Mouse (Mus musculus): ENCODE data around the gene Rnf145.
"Not testable (repeated sequence)": the region's sequence is repeated elsewhere in the genome, so short reads cannot be mapped to it uniquely, and the experiment has no call there.

The Rnf145 gene

DNA sequence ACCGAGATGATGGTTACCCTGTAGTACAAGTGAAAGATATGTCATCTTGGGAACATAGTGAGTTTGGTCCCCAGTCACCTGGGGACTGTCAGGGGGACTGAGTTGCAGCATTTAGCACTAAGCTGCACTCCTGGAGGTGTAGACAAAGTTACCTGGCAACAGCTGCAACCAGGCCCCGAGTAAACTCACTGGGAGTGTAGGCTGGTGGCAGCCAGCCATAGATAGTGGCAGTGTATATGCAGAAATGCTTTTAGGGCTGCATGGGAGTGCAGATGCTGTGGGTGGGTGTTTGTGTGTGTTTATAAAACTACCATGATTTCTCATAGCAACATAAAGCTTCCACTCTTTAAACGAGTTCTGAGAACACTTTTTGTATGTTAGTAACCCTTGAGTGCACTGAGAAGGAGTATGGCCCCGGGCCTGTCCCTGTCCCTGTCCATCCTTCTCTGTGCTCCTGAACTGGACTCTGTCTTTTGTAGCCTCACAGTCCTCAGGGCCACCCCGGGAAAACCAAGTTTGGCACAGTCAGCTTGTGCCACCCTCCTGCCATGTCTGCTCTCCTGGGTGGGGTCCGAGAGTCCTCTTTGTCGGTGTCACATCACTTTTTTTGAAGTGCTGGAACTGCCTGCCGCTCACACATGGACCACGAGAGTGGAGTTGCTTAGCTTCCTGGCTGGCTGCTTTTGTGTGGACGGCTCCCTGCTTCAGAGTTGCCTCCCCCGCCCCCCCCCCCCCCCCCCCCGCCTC, 43.8 kb downstream of the Rnf145 start:
- DNase-seq (ENCODE audit: low spot score in 2 of 2), result no peak

DNA sequence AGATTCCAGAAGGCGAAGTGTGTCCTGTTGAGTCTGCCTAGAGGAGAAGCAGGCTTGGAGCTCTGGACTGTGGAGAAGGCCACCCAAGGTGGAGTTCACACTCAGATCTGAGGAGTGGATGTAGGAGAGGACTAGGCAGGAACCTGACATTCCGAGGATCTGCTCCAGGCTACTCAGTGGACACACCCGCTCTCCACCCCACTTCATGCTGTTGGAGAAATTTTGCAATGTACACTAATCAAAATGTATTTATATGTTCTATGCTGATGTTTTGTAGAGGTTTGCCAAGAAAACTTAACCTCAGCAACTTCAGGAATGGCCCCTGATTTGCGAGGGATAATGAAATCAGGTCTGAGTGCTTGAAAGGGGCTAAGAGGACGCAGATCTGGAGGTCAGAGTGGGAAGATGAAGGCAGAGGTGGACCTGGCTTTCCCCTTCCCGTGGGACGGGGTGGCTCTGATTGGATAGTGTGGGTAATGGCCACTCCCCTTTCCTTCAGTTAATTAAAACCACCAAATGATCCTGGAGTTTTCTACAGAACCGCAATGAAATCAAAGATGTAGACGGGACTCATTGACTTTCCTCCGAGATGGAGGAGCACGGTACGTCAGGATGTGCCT, 45.6 kb downstream of the Rnf145 start:
- DNase-seq (ENCODE audit: low spot score in 2 of 2), result no peak

DNA sequence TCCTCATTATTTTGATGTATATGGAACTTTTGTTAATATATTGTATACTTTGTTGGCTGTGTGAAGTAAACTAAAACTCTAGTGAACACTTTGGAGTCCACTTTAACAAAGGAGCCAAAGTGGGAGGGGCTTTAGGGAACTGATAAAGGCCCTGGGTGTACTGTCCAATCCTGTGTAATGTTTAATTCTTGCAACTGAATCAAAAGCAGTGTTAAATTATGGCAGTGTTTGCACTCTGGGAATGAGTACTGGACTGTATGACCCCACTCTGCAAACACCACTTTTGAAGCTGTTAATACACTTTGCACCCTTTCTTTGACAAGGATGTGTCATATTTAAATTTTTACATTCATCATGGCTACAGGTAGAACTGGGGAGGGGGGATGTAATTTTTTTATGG, 46.2 kb downstream of the Rnf145 start:
- no peak for DNase-seq (ENCODE audit: low spot score in 2 of 2)

DNA sequence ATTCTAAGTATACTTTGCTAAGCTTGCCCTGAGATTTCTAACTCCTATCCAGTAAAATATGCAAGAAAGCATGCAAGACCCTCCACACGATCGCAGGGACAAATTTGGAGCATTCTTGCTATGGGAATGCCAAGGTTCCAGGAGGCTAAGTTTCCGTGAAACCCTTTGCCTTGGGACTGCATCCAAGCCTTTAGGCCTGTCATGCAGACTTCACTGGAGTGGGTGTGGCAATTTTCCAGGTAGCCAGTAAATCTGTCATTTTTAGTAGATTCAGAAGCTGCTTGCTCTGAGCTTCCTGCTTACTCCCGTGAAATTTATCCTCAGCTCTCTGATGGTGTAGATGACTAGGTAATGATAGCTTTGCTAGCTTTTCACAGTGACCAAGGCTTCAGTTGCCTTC, 51.6 kb downstream of the Rnf145 start:
- not testable (repeated sequence) for DNase-seq (ENCODE audit: low spot score in 2 of 2)

DNA sequence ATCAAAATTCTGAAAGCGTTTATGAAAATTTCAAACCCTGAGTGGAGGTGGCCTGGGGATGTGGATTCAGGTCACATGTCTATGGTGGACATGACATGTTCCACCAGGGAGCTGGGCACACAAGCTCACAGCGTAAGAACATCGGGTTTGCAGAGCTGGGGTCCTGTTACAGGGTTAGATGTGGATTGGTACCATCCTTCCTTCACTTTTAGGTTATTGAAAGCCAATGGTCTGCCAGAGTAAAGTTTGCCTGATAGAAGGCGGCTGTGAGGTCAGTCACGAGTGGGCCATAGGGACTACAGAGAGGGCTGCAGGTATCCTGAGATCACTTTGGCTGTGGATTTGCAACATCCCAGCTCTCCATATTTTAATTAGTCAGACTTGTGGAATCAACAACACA, 54.0 kb downstream of the Rnf145 start:
- no peak for DNase-seq (ENCODE audit: low spot score in 2 of 2)

DNA sequence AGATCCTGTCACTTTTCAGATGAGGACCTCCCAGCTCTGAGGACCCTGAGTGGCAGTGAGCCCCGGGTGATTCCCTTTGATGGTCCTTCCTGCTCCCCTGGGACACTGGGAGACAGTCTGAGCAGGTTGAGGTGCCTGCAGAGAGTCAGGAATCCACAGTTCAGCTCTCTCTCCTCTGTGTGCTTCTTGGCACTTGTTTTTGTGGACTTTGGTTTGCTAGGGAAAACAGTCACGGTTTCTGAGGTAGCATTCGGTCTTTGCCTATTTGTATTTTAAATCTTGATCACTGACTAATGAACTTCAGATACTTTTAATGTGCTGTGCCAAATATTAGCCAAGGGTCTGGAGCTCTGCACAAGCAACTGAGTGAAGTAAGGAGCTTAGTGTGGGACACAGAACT, 54.6 kb downstream of the Rnf145 start:
- DNase-seq (ENCODE audit: low spot score in 2 of 2), result no peak

DNA sequence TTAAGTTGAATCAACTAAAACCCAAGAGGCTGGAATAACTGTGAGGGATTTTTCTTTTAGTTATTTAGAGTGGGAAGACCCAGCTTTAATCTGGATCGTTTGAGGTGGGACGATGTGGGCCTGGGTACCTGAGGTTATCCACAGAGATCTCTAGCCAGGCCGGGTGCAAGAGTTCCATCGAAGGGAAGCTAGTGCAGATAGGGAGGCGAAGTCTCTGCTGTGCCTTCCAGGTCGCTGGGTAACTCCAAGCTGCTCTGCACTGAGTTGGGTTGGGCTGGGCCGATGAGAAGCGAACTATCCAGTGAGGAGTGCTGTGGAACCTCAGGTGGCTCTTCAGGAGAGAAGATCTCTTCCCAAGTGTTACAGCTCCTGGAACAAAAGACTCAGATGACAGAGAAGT, 55.6 kb downstream of the Rnf145 start:
- DNase-seq (ENCODE audit: low spot score in 2 of 2), result no peak

DNA sequence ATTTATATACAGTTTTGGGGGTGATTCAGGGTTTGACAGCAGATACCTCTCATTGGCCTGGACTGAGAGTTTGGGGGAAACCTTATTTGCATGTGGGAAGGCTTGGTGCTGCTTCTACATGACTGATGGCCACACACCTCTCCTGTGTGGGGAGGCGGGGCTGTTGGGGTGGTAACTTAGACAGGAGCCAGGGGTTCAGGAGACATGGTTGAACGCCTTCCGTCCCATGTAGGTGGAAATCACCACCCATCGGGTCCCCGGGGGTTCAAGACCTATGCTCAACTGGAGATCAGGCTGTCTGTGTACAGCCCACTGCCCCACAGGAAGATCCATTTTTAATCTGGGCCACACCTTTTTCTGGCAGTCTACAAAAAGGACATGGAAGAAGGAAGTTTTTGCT, 56.1 kb downstream of the Rnf145 start:
- no peak for DNase-seq (ENCODE audit: low spot score in 2 of 2)

DNA sequence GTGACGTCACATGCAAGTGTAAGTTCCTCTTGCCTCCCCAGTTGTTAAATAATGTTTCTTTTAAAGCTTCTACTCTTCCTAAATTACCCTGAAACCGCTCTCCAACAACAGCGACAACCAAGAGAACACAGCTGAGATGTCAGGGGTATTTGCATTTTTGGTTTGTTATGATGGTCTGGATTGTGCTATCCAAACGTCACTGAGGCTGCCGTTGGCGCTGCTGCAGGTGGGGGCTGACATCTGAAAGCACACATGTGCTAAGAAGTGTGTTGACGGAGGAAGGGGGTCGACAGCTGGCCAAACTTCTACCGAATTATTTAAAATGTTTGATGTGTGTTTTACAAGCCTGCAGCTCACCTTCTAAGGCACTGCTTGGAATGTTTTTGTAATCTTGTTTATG, 59.1 kb downstream of the Rnf145 start:
- DNase-seq (ENCODE audit: low spot score in 2 of 2), result no peak

DNA sequence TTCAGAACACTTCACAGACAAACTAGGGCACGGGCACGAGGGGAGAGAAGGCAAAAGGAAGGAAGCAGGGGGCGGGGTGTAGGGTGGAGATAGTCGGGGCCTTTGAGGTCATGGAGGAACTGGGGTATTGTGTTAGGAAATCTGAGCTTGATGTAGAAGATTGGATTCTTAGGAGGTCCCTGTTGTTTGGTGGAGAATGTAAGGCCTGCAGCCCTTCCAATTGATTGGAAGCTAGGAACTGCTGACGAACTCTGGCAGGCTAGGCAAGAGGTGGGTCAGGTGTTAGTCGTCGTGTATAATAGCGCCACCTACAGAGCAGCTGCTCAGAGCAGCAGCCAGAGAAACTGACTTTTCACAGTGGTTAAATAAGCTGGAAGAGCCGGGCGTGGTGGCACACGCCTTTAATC, 62.5 kb downstream of the Rnf145 start:
- DNase-seq (ENCODE audit: low spot score in 2 of 2), result no peak

DNA sequence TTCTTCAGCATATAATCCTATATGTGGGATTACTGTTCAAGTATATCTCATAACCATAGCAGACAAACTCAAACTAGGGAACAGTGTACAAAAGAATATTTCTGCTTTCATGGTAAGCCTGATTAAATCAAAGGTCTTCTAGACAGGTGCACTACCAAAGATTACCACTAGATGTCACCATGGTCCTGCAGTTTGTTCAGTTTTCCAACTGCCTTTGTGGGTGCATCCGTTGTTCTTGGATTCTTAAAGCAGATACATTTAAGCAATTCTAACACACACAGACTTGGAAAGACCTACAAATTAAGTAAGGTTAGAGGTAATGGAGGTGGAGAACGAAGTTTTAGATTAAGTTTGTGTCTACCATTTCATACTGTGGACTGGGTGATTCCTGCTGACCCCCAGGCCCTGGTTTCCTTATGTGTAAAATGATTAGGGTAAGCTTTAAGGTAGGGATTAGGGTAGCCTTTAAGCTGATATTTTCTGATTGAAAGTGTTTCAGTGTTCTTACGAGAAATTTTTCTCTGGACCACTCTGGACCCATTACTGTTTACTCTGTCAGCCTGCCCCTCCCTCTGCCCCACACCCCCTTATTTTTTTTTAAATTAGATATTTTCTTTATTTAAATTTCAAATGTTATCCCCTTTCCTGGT, 67.4 kb downstream of the Rnf145 start:
- DNase-seq (ENCODE audit: low spot score in 2 of 2), result peak; percentile 38 to 84

DNA sequence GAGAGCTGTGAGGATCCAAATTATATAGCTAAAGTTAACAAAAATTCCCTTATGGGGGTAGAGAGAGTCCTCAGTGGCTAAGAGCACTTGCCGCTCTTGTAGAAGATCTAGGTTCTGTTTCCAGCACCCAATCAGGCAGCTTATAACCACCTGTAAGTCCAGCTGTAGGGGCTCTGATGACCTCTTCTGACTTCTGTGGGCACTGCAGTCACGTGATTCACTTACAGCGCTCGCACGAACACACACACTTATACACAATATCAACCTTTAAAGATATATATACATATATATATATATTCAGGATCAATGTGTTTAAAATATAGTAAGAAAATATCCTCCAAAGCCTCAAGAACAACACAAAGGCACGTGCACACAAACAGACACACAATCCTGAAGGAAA, 74.3 kb downstream of the Rnf145 start:
- no peak for DNase-seq (ENCODE audit: low spot score in 2 of 2)

DNA sequence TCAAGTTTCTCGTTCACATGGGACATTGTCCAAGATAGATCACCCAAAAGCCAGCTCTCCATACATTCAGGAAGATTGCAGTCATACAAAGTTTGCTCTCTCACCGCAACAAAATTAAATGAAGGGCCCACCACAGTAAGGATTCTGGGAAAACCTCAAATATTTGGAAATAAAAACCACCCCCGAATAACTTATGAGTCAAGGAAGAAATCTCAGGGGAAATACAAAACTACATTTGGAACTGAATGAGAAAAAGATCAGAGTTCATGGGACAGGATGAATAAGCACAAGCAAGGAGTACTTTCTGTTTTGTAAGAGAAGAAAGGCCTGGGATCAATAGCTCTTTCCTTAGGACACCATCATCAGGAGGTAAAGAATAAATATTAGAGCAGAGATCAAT, 76.0 kb downstream of the Rnf145 start:
- no peak for DNase-seq (ENCODE audit: low spot score in 2 of 2)

DNA sequence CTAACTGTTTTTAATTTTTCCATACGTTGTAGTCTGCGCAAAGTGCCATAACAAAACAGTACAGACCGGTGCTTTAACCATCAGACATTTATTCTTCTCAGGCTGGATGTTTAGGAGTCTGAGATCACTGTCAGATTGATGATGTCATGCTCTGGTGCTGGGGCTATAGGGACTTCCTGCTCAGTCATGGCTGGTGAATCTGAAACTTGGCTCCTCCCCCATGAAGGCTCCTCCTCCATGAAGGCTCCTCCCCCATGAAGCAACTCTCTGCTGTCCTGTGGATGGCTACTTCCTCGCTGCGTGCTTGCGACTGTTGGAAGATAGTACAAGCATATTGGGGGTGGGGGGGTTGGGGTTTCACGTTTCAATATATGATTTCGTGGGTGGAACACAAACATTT, 88.1 kb downstream of the Rnf145 start:
- no peak for DNase-seq (ENCODE audit: low spot score in 2 of 2)

DNA sequence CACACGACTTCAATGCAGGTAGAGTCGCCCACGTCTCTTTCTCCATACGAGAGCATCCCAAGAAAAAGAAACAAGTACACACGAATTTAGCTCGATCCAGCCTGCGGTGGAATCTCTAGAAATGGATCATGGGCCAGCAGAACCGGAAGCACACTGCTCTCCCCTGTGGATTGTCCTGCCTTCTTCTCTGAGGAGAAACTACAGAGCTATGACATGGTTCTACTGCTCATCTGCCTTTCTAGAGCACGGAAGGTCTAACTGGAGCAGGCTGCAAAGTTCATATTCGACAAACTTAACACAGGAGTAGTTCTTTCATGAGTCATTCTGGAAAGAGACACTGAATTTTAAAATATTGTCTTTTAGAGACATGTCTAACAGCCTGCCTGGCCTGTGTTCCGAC, 89.9 kb downstream of the Rnf145 start:
- DNase-seq (ENCODE audit: low spot score in 2 of 2), result no peak

DNA sequence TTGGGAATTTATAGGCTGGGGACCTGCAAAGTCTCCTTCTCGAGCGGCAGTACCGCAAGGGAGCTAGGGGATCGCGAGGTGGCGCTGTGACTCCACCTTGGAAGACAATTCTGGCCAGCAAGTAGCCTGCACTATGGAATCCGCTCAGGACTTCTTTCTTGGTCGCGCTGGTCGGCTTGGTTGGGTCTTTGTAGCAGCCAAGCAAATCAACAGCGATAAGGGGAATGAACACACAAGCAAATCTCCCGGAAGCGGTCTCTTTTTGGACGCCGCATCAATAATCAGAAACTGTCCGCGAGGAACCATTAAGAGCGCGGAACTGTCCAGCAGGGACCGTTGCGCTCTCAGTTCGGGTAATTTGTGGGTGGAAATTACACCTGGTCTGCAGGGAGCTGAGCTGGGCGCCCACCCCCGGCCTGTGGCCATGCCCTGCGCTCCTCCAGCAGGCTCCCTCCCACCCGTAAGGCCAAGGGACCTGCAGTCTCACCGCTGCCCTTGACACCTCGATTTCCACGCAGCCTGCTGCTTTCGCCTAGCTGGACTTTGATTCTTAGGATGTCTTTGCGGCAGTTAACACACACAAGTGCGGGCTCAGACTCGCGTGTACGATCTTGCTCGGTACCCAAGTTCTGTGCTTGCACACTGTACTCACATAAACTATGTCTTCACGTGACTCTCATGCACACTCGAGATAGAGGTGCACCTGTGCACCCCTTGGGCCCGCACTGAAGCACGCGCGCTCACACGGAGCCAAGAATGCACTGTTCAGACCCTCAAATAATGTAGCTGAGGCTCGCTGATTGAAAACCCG, 92.4 kb downstream of the Rnf145 start:
- peak; percentile 88 to 94 for DNase-seq (ENCODE audit: low spot score in 2 of 2)

DNA sequence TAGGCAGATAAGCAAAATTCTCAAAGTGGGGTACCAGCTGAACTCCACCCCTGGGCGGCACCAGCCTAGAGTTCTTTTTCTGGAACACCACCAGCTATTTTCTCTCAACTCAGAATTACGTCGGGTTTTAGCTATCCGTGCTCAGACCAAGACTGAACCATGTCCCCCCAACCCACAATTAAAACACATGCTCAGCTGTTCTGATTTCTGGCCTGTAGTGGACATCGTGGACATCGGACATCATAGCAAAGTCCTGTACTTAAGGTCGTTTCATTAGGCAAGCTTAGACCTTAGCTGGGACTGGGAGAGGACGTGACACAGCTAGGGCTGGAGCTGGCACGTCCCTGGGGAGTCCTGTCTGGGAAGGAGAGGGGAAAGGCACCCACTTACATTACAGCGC, 93.4 kb downstream of the Rnf145 start:
- DNase-seq (ENCODE audit: low spot score in 2 of 2), result no peak

DNA sequence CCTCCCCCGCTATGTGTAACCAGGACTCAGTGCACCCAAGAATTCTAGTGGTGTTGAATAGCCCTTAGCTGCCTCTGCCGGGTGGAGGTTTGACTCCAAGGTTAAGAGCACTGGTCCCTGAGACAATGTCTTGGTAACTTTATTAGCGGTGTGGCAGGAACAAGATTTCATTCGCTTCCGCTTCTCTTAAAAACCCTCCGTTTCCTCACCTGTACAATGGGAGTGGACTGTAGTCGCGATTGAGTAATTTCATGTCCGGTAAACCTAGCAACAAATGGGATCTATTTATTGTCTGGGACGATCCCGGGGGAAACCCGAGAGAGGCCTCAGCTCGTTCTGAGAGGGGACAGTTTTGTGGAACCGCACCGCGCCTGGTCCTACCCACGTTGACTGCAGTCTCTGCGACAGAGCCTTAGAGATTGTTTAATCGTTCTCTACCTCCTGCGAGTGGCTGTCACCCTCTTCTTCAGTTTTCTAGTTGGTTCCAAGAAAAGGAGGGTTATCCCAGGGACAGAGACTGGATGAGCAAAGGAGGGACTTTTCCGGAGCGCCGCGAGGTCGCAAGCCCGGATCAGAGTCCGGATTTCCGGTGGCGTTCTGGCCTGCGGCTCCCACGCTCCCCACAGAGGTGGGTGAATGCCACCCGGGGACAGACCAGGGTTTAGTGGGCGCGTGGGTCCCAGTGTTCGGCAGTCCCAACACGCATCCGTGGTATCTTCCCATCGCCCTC, 94.1 kb downstream of the Rnf145 start:
- DNase-seq (ENCODE audit: low spot score in 2 of 2), result peak in 1 of 2 experiments; percentile 6

DNA sequence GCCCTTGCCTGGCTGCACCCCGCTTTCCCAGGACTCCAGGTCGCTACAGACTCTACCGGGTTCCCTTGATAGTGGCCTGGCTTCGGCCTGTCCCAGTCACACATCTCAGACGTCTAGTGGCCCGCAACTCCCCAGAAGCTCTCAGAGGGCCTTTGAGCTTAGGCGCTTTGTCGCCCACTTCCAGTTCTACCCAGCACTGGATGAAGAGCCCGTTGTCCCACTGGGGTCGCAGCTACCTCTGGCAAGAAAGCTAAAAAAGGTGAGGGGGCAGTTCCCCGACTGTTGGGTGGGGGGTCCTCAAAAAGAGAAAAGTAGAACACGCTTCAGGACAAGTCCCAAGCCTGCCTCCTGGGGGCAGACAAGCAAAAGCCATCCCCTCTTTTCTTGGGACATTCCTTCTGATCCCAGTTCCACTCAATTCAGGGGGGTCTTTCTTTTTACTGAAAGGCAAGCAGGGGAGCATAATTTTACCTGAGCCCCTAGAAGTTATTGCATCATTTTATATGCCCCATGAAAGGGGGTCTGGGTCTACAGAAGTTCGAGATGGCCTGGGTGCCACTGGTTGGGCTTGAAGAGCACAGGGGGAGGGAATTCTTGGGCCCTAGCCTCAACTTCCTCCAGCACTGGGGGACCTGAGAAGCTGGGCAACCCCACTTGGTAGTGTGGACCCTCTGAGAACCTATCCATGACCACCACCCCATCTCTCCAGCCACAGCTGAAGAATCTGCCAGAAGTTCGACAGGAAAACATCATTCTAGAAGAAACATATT, 94.8 kb downstream of the Rnf145 start:
- peak in 1 of 2 experiments; percentile 12 for DNase-seq (ENCODE audit: low spot score in 2 of 2)
